Mouse (Mus musculus): Measurements from ENCODE around the gene Bak1. TPM values are rescaled to one million over a fixed set of nuclear protein-coding genes. Genes with fewer than 3 reads are reported as not detected.
A peak's percentile ranks its signal among the peaks of the same experiment; 100 is the strongest.

The Bak1 gene
- total and polyA plus RNA-seq, 3 experiments = 75.4 to 150 TPM; not detected in 1

- Histone ChIP-seq H3K36me3 (ENCODE audit: control insufficient read depth in 1 of 2, insufficient read depth in 2 of 2, low read length in 2 of 2) (peaks cover 3 to 33% of the 10 kb centered on the region in 2 experiments; a peak in 3 of 4 replicates), H3K4me1 (ENCODE audit: control insufficient read depth in 1 of 2, insufficient read depth in 2 of 2, low read length in 2 of 2) (peaks cover 0 to 30% of the 10 kb centered on the region in 2 experiments), H3K9ac (ENCODE audit: control insufficient read depth, low read depth, low read length, poor library complexity, severe bottlenecking) (no peak overlapping the region), H3K9me3 (replicated peaks; ENCODE audit: insufficient read depth, low read length) (no peaks in the 10 kb centered on the region), H3K4me3 (ENCODE audit: control insufficient read depth in 1 of 2, insufficient read depth in 1 of 2, low read depth in 2 of 2, low read length in 2 of 2) (no peak overlapping the region), H3K79me2 (ENCODE audit: control insufficient read depth, insufficient read depth, low read length, poor library complexity) (peaks cover 37% of the 10 kb centered on the region), H3K27me3 (ENCODE audit: control insufficient read depth in 1 of 2, insufficient read depth in 2 of 2, low read length in 2 of 2) (no peaks in the 10 kb centered on the region), H3K27ac (ENCODE audit: control insufficient read depth, low read depth, low read length) (no peak overlapping the region)
- TF ChIP-seq CTCF (IDR thresholded peaks at IDR 0.05 in 2 of 3, conservative IDR thresholded peaks at IDR 0.05 in 1 of 3; ENCODE audit: control insufficient read depth in 1 of 3, insufficient read depth in 1 of 3, low read depth in 2 of 3, low read length in 3 of 3, poor library complexity in 1 of 3, severe bottlenecking in 1 of 3) = no peak
- TF ChIP-seq RCOR1 (IDR thresholded peaks at IDR 0.05; ENCODE audit: low read depth, low read length) = no peak
- no peak for TF ChIP-seq POLR2A (IDR thresholded peaks at IDR 0.05; ENCODE audit: control insufficient read depth in 1 of 2, insufficient read depth in 1 of 2, low read depth in 1 of 2, low read length in 2 of 2, poor library complexity in 1 of 2)
- TF ChIP-seq MYB (IDR thresholded peaks at IDR 0.05; ENCODE audit: low read depth, low read length) = no peak
- TF ChIP-seq MEF2A (IDR thresholded peaks at IDR 0.05; ENCODE audit: extremely low read depth, insufficient replicate concordance, low read depth, low read length, poor library complexity, severe bottlenecking) = no peak
- TF ChIP-seq JUND (IDR thresholded peaks at IDR 0.05; ENCODE audit: low read depth, low read length) = no peak
- no peak for TF ChIP-seq BHLHE40 (IDR thresholded peaks at IDR 0.05; ENCODE audit: borderline replicate concordance, low read depth, low read length)
- TF ChIP-seq ZC3H11A (IDR thresholded peaks at IDR 0.05; ENCODE audit: low read depth, low read length) = no peak
- TF ChIP-seq ELF1 (IDR thresholded peaks at IDR 0.05; ENCODE audit: low read depth, low read length) = no peak
- TF ChIP-seq SIN3A (IDR thresholded peaks at IDR 0.05; ENCODE audit: low read length) = no peak
- no peak for TF ChIP-seq POLR2AphosphoS2 (IDR thresholded peaks at IDR 0.05; ENCODE audit: low read length)
- no peak for TF ChIP-seq ZMIZ1 (IDR thresholded peaks at IDR 0.05; ENCODE audit: low read depth, low read length)
- TF ChIP-seq UBTF (IDR thresholded peaks at IDR 0.05; ENCODE audit: borderline replicate concordance, insufficient read depth, low read depth, low read length) = no peak
- no peak for TF ChIP-seq GABPA (IDR thresholded peaks at IDR 0.05; ENCODE audit: low read depth, low read length)
- TF ChIP-seq KAT2A (conservative IDR thresholded peaks at IDR 0.05; ENCODE audit: low read depth, low read length) = no peak
- TF ChIP-seq EP300 (IDR thresholded peaks at IDR 0.05; ENCODE audit: low read depth in 1 of 2, low read length in 2 of 2) = no peak
- no peak for TF ChIP-seq MXI1 (IDR thresholded peaks at IDR 0.05; ENCODE audit: low read depth, low read length)
- no peak for TF ChIP-seq MAFK (IDR thresholded peaks at IDR 0.05; ENCODE audit: borderline replicate concordance, low read depth, low read length)
- DNase-seq (ENCODE audit: low read depth, low spot score) = no peak
These were observed 54.3 kb downstream of the Bak1 start for GRCm38 (mm10) chr17:26974547-26974946.

GRCm38 (mm10) chr17:26972703-26973574, 55.9 kb downstream of the Bak1 start, which contains the start of gene Zbtb9:
Gene Zbtb9 (plus strand): TSS chr17:26973167.
- H3K27ac ChIP-seq (ENCODE audit: control insufficient read depth, low read depth, low read length) = peak within 1 kb of the TSS; percentile 62
- peak within 1 kb of the TSS; percentile 86 for H3K9ac ChIP-seq (ENCODE audit: control insufficient read depth, low read depth, low read length, poor library complexity, severe bottlenecking)
- peaks cover 37% of the 10 kb centered on the region for H3K79me2 ChIP-seq (ENCODE audit: control insufficient read depth, insufficient read depth, low read length, poor library complexity)
- H3K9me3 ChIP-seq (replicated peaks; ENCODE audit: insufficient read depth, low read length) = no peaks in the 10 kb centered on the region
- no peaks in the 10 kb centered on the region for H3K27me3 ChIP-seq (ENCODE audit: control insufficient read depth in 1 of 2, insufficient read depth in 2 of 2, low read length in 2 of 2)
- DNase-seq (ENCODE audit: low read depth, low spot score) = peak; percentile 97
- peaks cover 0 to 22% of the 10 kb centered on the region in 2 experiments; a peak in 3 of 4 replicates for H3K4me1 ChIP-seq (ENCODE audit: control insufficient read depth in 1 of 2, insufficient read depth in 2 of 2, low read length in 2 of 2)
- peak within 1 kb of the TSS; percentile 82 to 95 for H3K4me3 ChIP-seq (ENCODE audit: control insufficient read depth in 1 of 2, insufficient read depth in 1 of 2, low read depth in 2 of 2, low read length in 2 of 2)
- peaks cover 3 to 26% of the 10 kb centered on the region in 2 experiments; a peak in 3 of 4 replicates for H3K36me3 ChIP-seq (ENCODE audit: control insufficient read depth in 1 of 2, insufficient read depth in 2 of 2, low read length in 2 of 2)
- peak; percentile 44; the same call in 1 of the 2 replicates for TF ChIP-seq BHLHE40 (IDR thresholded peaks at IDR 0.05; ENCODE audit: borderline replicate concordance, low read depth, low read length)
- no peak; the same call in 1 of the 2 replicates for TF ChIP-seq MAZ (IDR thresholded peaks at IDR 0.05; ENCODE audit: low read depth, low read length)
- no peak for TF ChIP-seq CHD1 (IDR thresholded peaks at IDR 0.05; ENCODE audit: low read depth, low read length)
- 0 out of 2 replicates have a peak, but pooled peaks have one; percentile 85 for TF ChIP-seq POLR2AphosphoS5 (IDR thresholded peaks at IDR 0.05; ENCODE audit: borderline replicate concordance, low read depth, low read length)
- no peak for TF ChIP-seq GATA1 (IDR thresholded peaks at IDR 0.05; ENCODE audit: low read depth, low read length)
- no peak for TF ChIP-seq MEF2A (IDR thresholded peaks at IDR 0.05; ENCODE audit: extremely low read depth, insufficient replicate concordance, low read depth, low read length, poor library complexity, severe bottlenecking)
- TF ChIP-seq TBP (IDR thresholded peaks at IDR 0.05; ENCODE audit: low read depth, low read length) = peak; percentile 85
- peak; percentile 63; the same call in 1 of the 2 replicates for TF ChIP-seq MYC (IDR thresholded peaks at IDR 0.05; ENCODE audit: low read depth, low read length)
- no peak for TF ChIP-seq UBTF (IDR thresholded peaks at IDR 0.05; ENCODE audit: borderline replicate concordance, insufficient read depth, low read depth, low read length)
- no peak for TF ChIP-seq CHD2 (IDR thresholded peaks at IDR 0.05; ENCODE audit: low read length)
- TF ChIP-seq ZC3H11A (IDR thresholded peaks at IDR 0.05; ENCODE audit: low read depth, low read length) = no peak
- peak; percentile 88 for TF ChIP-seq ELF1 (IDR thresholded peaks at IDR 0.05; ENCODE audit: low read depth, low read length)
- peak; percentile 54 for TF ChIP-seq TCF12 (IDR thresholded peaks at IDR 0.05; ENCODE audit: low read depth, low read length)
- TF ChIP-seq MXI1 (IDR thresholded peaks at IDR 0.05; ENCODE audit: low read depth, low read length) = peak; percentile 91
- no peak for TF ChIP-seq JUND (IDR thresholded peaks at IDR 0.05; ENCODE audit: low read depth, low read length)
- TF ChIP-seq CTCF (IDR thresholded peaks at IDR 0.05 in 2 of 3, conservative IDR thresholded peaks at IDR 0.05 in 1 of 3; ENCODE audit: control insufficient read depth in 1 of 3, insufficient read depth in 1 of 3, low read depth in 2 of 3, low read length in 3 of 3, poor library complexity in 1 of 3, severe bottlenecking in 1 of 3) = no peak
- peak; percentile 83 for TF ChIP-seq HCFC1 (IDR thresholded peaks at IDR 0.05; ENCODE audit: low read depth, low read length)
- TF ChIP-seq POLR2AphosphoS2 (IDR thresholded peaks at IDR 0.05; ENCODE audit: low read length) = peak; percentile 98

All from MEL (cell line).